Mouse (Mus musculus): ENCODE measurements around the gene Crmp1.

Gene Crmp1

DNA sequence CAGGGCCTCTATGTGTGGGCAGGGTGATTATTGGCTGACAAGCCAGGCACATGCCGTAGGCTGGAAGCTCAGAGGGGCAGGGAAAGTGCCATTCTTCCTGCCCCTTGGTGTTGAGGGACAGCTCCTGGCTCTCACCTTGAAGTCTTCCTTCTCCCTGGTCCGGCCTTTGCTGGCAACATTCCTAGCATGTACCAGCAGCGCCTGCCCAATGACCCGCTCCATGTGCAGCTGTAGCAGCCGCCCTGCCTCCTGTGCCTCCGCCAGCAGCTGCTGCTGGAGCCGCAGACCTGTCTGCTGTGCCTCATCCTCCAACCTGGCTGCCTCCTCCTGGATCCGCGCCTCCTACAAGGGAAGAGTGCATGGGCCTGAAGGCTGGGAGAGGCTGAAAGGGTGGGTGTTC is 68.3 kb downstream of the Crmp1 start:
- no peak for DNase-seq (ENCODE audit: low read depth)

DNA sequence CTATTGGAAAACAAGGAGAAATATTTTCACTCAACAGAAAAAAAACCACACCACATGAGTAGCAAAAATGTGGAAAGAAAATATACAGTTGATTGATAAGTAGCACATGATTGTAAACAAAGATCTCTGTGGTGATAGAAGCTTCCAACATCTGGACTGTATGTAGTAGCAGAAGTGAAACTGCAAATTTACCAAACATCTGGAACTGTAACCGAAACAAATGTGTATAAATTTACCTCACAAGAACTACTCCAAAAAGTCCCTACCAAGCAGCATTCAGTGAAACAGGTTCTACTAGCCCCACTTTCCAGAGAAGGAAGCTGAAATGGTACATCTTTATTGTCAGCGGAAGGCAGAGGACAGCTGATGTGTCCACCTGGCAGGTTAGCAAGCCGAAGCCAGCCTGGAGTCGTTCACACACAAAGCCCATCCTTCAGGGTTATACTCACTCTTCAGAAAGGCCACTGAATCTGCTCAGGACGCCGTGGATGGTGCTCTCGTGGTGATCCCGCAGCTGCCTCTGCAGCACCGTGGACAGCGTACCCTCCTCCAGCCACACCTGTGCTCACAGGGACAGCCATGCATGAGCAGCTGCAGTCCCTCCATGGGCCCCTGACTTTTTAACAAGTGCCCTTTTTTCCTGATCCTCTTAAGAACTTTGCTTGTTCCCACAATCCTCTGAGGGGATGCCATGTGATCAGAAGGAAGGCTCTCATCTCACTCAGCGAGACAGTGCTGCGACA is 71.4 kb downstream of the Crmp1 start:
- no peak for DNase-seq (ENCODE audit: low read depth)

DNA sequence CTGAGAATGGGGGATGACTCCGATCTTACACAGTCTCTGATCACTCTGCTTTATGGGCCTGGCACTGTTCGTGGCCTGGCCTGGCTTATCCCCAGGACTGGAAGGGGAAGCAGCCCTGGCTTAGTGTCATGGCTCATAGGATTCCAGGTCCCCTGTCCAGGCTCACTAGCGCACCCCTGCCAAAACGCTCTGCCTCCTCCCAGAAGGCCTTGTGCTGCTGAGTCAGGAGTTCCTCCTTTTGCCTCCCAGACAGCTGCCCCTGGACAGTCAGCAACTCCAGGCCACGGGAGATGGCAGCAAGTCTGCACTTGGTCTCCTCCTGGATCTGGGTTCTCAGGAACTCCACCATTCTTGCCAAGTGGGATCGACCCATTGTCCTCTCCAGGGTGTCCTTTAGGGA is 77.0 kb downstream of the Crmp1 start:
- no peak for DNase-seq (ENCODE audit: low read depth)

DNA sequence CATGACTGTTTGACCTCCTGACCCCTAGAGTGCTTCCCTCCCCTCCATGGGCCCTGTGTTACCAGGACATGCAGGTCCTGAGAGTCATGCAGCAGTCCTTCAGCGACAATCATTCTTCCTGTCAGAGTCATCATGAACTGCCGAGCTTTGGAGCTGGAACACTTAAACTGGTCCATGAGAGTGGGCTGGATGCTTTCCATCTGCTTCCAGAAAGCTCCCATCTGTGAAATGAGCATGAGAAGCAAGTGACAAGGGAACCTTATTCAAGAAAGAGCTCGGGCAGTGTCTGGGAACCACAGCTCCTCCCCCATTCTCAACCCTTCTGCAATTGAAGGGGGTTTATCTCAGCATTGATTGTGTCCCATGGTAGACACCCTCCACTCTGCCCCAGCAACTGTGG is 78.4 kb downstream of the Crmp1 start:
- no peak for DNase-seq (ENCODE audit: low read depth)

DNA sequence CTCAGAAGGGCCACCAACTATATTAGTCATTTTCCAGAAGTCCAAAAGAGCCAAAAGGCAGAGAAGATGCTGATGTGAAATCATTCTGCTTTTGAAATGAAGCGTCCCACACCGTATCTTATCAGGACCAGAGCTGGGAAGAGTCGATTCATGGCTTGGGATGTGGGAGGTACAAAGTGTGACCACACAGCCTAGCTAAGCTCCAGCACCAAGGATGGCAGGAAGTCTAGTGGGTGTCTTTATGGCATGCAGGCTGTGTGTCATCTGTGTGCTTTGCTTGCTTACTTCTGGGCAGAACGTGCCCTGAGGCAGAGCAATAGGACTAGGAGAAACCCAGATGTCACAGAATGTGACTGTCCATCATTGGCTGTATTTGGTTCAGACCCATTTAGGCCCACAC is 79.0 kb downstream of the Crmp1 start:
- no peak for DNase-seq (ENCODE audit: low read depth)

DNA sequence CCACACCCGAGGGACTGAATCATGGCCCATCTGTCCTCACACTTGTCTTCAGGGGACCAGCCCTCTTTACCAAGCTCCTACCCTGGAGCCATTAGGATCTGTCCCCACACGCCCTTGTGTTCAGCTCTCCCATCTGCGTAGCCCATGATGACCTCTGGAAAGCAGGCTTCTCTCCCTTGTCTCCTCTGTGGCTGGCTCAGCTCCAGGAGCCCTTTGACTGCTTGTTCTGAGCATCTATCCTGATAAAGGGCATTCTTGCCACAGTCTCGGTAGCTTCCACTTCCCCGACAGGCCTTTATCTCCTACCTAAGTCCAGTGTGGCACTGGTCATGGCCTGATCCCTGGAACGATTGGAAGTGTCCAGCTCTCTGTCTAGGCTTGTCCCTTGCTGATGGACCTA is 84.9 kb downstream of the Crmp1 start:
- no peak for DNase-seq (ENCODE audit: low read depth)

DNA sequence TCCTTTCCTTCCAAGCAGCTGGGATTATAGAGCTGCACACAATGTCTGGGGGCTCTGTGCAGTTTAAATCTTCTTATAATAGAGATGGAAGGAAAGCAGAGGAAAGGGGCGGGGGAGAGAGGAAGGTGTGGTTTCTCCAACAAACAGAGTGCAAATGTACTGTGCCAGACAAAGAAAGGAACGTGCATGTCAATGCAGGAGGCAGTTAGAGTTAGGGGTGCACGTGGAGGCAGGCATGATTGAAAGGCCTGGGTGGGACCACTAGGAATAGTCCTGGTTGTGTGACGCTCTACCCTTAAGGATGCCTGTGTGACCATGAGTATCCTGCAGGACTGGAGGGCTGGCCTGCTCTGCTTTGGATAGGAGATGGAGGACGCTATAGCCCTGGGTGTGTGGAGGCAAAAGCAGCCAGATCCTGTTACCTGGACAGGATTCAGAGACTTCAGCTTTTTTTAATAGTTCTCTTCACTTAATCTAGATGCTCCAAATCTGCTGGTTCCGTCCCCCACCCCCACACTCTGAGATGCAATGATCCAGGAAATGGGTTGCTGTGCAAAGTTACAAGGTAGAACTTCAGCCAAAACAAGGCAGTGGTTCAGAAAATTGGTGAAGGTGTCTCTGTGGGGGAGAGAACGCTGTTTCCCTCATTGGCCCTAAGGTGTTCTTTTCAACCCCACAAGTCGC is 88.9 kb downstream of the Crmp1 start:
- DNase-seq (ENCODE audit: low read depth): no peak

DNA sequence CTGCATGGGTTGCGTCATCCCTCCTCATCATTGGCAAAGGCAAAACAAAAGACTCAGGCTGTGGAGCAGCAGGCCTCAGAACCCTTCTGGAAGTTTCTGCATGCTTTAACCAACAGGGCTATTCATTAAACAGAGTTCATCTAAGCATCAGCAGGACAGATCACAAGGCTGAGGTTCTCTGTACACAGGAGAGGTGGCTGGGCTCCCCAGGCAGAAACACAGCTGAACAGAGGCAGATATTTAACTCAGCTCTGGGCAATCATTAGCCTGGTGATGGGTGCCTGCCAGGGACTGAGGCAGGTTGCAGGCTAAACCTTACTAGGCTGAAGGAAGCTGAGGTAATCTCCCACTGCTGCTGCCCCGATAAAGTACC is 89.4 kb downstream of the Crmp1 start:
- DNase-seq (ENCODE audit: low read depth): no peak

DNA sequence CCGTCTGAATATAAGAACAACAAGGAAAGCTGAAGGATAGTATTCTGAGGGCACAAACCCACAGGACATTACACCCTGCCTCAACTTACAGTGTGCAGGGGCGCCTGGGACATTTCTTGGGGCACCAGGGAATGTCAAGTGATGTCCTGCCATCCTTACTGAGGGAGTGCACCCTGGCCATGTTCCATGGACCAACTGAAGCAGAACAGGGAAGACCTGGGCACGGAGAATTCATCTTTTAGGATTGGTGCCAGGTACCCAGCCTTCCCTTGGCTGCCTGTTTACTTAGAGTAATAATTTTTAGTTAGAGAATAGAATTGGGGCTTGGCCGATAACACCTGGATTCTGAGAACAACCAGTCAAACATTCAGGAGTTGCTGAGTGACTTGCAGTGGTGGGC is 90.3 kb downstream of the Crmp1 start:
- no peak for DNase-seq (ENCODE audit: low read depth)

DNA sequence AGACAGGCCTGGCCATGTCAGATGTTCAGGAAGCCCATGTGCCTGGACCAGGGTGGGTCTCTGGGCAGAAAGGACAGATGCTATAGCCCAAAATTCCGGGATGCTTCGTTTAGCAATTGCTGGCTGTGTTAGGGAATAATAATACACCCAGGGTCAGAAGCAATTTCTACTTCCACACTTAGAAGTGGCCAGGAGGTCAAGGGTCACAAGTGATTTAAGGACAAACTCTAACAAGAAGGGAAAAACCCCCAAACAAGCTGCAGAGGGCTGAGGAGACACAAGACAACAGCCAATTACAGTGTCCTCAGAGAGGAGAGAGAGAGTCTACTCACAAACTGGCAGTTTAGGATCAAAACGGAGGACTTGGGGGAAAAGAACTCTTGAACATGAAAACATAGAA is 93.3 kb downstream of the Crmp1 start:
- DNase-seq (ENCODE audit: low read depth): no peak

DNA sequence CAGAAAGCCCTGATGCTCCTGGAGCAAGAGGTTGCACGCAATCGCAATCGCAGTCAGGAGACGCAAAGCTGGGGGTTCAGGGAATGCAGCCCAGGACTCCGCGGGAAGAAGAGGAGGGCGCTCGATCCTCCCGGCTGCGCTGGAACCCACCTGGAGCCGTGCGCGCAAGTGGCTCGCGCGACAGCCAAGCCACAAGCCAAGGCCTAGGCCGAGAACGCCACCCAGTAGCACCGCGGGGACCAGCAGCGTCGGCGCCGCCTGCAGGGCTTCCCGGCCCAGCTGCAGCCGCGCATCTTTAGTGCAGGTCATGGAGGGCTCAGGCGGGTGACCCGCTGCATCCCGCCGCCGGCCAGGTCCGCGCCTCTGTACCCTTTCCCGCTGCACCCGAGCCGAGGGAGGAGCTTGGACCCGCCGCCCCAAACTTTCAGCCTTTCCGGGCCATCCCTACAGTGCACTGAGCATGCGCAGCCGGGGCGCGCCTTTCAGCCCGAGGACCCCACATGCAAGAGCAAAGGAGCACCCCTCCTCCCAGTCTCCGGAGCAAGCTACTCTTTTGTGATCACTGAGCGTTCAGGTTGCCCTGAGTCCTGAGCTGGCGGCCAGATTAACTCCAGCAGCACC is 94.9 kb downstream of the Crmp1 start, which contains the start of gene Evc:
Gene Evc (minus strand): TSS at position 410 of the 621 bp plus-strand sequence.
- DNase-seq (ENCODE audit: low read depth): no peak

DNA sequence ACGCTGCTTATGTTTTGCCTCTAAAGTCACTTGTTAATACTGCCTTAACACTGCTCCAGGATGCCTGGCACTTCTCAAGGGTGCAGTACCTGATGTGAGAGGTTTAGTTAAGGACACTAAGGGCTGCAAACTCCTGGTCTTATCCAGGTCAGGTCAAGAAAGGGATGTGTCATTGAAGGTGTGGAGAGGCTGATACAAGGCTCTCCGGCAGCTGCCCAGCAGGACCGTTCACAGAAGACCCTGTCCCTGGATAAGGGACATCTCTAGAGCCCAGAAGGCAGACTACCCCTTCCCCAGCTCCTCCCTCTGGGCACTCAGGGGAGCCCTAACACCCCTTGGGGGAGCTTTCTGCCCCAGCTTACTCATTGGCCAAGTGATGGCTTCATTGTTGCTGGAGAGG is 96.0 kb downstream of the Crmp1 start:
- no peak for DNase-seq (ENCODE audit: low read depth)

DNA sequence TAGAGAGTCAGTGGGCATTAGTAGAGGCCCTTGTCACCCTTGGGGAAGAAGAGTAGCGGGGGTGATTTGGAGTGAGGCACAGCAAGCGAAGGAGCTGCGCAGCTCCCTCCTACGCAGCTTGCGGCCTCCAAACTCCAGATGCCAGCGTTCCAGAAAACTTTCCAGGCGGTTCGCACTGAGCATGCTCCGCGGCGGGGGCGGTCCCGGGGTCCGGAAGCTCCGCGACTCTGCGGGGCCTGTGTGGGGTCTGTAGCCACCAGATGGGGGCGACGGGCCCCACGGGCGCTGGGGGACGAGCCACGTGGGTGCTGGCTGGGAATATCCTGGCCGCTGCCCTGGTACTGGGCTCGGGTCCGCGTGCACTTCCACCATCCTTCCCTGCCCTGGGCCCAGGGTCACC is 96.5 kb downstream of the Crmp1 start, which contains the start of gene Evc2:
Gene Evc2 (plus strand): TSS at position 212 of the 400 bp plus-strand sequence.
- DNase-seq (ENCODE audit: low read depth): peak; percentile 46

Data from fibroblast of lung, adult 2 months (primary cell).